Mouse (Mus musculus): ENCODE data around the gene Nrp2. TPM values are rescaled to one million over a fixed set of nuclear protein-coding genes. Genes with fewer than 3 reads are reported as not detected.

Nrp2 gene
- total RNA-seq, 2 experiments from 2014 or later, result 23.2 to 24.0 TPM

GRCm38 (mm10) chr1:62748361-62748760 is 45.3 kb downstream of the Nrp2 start:
- DNase-seq (ENCODE audit: low spot score in 2 of 2), result no peak

GRCm38 (mm10) chr1:62749716-62750115 is 46.6 kb downstream of the Nrp2 start:
- no peak for DNase-seq (ENCODE audit: low spot score in 2 of 2)

GRCm38 (mm10) chr1:62750408-62751008 is 47.4 kb downstream of the Nrp2 start:
- no peak for DNase-seq (ENCODE audit: low spot score in 2 of 2)

GRCm38 (mm10) chr1:62751011-62752006 is 48.2 kb downstream of the Nrp2 start:
- no peak for DNase-seq (ENCODE audit: low spot score in 2 of 2)

GRCm38 (mm10) chr1:62752055-62752454 is 49.0 kb downstream of the Nrp2 start:
- no peak for DNase-seq (ENCODE audit: low spot score in 2 of 2)

- no peak for DNase-seq (ENCODE audit: low spot score in 2 of 2)
Measured at GRCm38 (mm10) chr1:62752661-62753333, 49.7 kb downstream of the Nrp2 start.

GRCm38 (mm10) chr1:62754066-62754835 is 51.2 kb downstream of the Nrp2 start:
- no peak for DNase-seq (ENCODE audit: low spot score in 2 of 2)

- DNase-seq (ENCODE audit: low spot score in 2 of 2), result no peak
Measured at GRCm38 (mm10) chr1:62760086-62760485, 57.0 kb downstream of the Nrp2 start.

GRCm38 (mm10) chr1:62760565-62760964 is 57.5 kb downstream of the Nrp2 start:
- DNase-seq (ENCODE audit: low spot score in 2 of 2), result no peak

- DNase-seq (ENCODE audit: low spot score in 2 of 2), result no peak
Measured at GRCm38 (mm10) chr1:62763779-62764178, 60.7 kb downstream of the Nrp2 start.

- no peak for DNase-seq (ENCODE audit: low spot score in 2 of 2)
Measured at GRCm38 (mm10) chr1:62765171-62765570, 62.1 kb downstream of the Nrp2 start.

- no peak for DNase-seq (ENCODE audit: low spot score in 2 of 2)
Measured at GRCm38 (mm10) chr1:62766766-62767165, 63.7 kb downstream of the Nrp2 start.

- no peak for DNase-seq (ENCODE audit: low spot score in 2 of 2)
Measured at GRCm38 (mm10) chr1:62767611-62768010, 64.5 kb downstream of the Nrp2 start.

- DNase-seq (ENCODE audit: low spot score in 2 of 2), result no peak
Measured at GRCm38 (mm10) chr1:62770576-62770975, 67.5 kb downstream of the Nrp2 start.

GRCm38 (mm10) chr1:62772391-62772790 is 69.3 kb downstream of the Nrp2 start:
- no peak for DNase-seq (ENCODE audit: low spot score in 2 of 2)

GRCm38 (mm10) chr1:62773105-62773920 is 70.2 kb downstream of the Nrp2 start:
- no peak for DNase-seq (ENCODE audit: low spot score in 2 of 2)

- no peak for DNase-seq (ENCODE audit: low spot score in 2 of 2)
Measured at GRCm38 (mm10) chr1:62773921-62774191, 70.8 kb downstream of the Nrp2 start.

GRCm38 (mm10) chr1:62774288-62775218 is 71.5 kb downstream of the Nrp2 start:
- DNase-seq (ENCODE audit: low spot score in 2 of 2), result no peak

All from gastrocnemius, postnatal 4 days (tissue).